24 mouse cellular contexts compared by ENCODE assay signal in genomic region chr14:101056874-101057273, GRCm38 (mm10).
"Had no signal": no experiment of that assay in that cellular context is flagged by ENCODE, and none has a peak within 500 bp of the region (broad histone marks: within the 10 kb centered on the region; RNA-seq: fewer than 3 reads in every experiment).

No protein-coding gene starts in this region.

- H3K4me2 ChIP-seq: heart, embryonic 11.5 days; heart, embryonic 13.5 days; heart, embryonic 15.5 days; hindbrain, embryonic 13.5 days; hindbrain, embryonic 15.5 days; limb, embryonic 12.5 days; liver, embryonic 12.5 days had no signal

- H3K27ac ChIP-seq: heart, adult 2 months; heart, embryonic 13.5 days; hindbrain, embryonic 13.5 days; hindbrain, embryonic 15.5 days; hindbrain, postnatal 0 days; layer of hippocampus, adult 2 months; left cerebral cortex, adult 2 months; liver, embryonic 12.5 days; liver, embryonic 14.5 days had no signal

- H3K27me3 ChIP-seq: heart, embryonic 13.5 days; heart, embryonic 15.5 days; hindbrain, embryonic 13.5 days; hindbrain, embryonic 15.5 days; limb, embryonic 12.5 days; liver, embryonic 12.5 days had no signal

- H3K9me3 ChIP-seq: heart, embryonic 13.5 days; heart, embryonic 15.5 days; hindbrain, embryonic 13.5 days; hindbrain, embryonic 15.5 days; limb, embryonic 12.5 days; liver, embryonic 12.5 days had no signal

- H3K4me3 ChIP-seq: heart, adult 2 months; heart, embryonic 13.5 days; heart, embryonic 15.5 days; hindbrain, embryonic 13.5 days; hindbrain, embryonic 15.5 days; layer of hippocampus, adult 2 months; left cerebral cortex, adult 2 months; limb, embryonic 12.5 days; liver, embryonic 12.5 days had no signal

- H3K4me1 ChIP-seq: hindbrain, embryonic 13.5 days; hindbrain, embryonic 15.5 days; liver, embryonic 12.5 days had no signal

- DNase-seq: gastrocnemius, postnatal 14 days; gastrocnemius, postnatal 36 days; heart, adult 11 months; heart, adult 2 months; heart, postnatal 14 days; heart, postnatal 36 days; kidney, adult 18-20 months; kidney, adult 8-10 months; kidney, postnatal 10 days; kidney, postnatal 25 days; kidney, postnatal 4 days; liver had no signal

- H3K36me3 ChIP-seq: heart, embryonic 13.5 days; heart, embryonic 15.5 days; hindbrain, embryonic 13.5 days; hindbrain, embryonic 15.5 days; limb, embryonic 12.5 days; liver, embryonic 12.5 days had no signal

- H3K9ac ChIP-seq: heart, embryonic 13.5 days; heart, embryonic 15.5 days; hindbrain, embryonic 13.5 days; hindbrain, embryonic 15.5 days; limb, embryonic 12.5 days; liver, embryonic 12.5 days; liver, embryonic 14.5 days had no signal

- ATAC-seq: hindbrain, postnatal 0 days; intestine, embryonic 16.5 days; liver, embryonic 12.5 days had no signal
